Mouse (Mus musculus): ENCODE measurements around the gene Ugt1a2. TPM values are rescaled to one million over a fixed set of nuclear protein-coding genes. Genes with fewer than 3 reads are reported as not detected.

The Ugt1a2 gene
- total RNA-seq, 2 experiments from 2014 or later, result not detected

GRCm38 (mm10) chr1:88231803-88232499 is 31.6 kb downstream of the Ugt1a2 start:
- ATAC-seq (replicated peaks; ENCODE audit: low FRiP score, poor library complexity, severe bottlenecking), result no peak

DNA sequence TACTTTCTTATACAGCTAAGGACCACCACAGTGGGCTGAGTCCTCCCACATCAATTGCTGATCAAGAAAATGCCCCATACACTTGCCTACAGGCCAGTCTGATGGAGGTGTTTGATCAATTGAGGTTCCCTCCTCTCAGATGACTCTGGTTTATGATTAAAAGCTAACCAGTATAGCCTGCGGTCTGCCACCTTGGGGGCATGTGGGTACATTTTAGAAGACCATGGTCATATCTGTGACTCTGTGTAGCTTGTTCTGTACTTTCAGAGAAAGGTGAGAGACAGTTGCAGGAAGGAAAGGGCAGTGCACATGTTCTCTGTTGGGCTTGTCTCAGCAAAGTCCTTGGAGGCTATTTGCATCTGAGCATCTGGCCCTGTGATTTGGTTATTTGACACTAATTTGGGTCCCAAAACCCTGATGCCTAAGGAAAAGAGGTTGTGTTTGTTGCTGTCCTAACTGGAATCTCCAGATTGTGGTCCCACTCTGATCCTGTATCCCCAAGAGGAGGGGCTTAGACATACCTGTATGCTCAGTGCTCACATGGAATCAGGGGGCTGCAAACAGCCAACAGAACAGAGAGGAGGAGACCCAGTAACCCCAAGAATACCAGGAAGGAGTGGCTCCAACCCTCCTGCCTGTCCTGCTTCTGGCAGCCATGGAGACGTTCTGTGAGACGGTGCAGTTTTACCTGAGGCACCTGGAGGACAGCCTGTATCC is 32.4 kb downstream of the Ugt1a2 start:
- ATAC-seq (replicated peaks; ENCODE audit: low FRiP score, poor library complexity, severe bottlenecking), result no peak

GRCm38 (mm10) chr1:88233421-88234247 is 33.2 kb downstream of the Ugt1a2 start:
- no peak for ATAC-seq (replicated peaks; ENCODE audit: low FRiP score, poor library complexity, severe bottlenecking)

- ATAC-seq (replicated peaks; ENCODE audit: low FRiP score, poor library complexity, severe bottlenecking), result no peak
Observed at GRCm38 (mm10) chr1:88234248-88234610, 33.8 kb downstream of the Ugt1a2 start.

DNA sequence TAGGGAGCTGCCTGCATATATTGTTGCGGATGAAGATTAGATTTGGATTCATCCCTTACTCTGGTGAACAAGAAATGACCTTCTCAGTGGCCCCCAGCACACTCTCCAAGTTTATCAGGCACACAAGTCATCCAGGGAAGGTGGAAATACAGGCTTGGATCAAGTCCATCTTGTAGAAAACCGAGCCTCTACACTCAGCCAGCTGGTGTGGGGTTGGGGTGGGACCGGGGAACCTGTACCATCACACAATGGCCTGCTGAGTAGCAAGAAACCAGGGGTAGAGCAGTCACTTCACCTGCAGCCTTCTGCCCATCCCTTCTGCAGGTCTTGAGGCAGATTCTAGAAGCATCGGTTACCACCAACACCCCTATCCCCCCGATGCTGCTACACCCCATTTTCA is 34.2 kb downstream of the Ugt1a2 start:
- no peak for ATAC-seq (replicated peaks; ENCODE audit: low FRiP score, poor library complexity, severe bottlenecking)

GRCm38 (mm10) chr1:88235046-88235893 is 34.9 kb downstream of the Ugt1a2 start:
- ATAC-seq (replicated peaks; ENCODE audit: low FRiP score, poor library complexity, severe bottlenecking), result no peak

- no peak for ATAC-seq (replicated peaks; ENCODE audit: low FRiP score, poor library complexity, severe bottlenecking)
Observed at GRCm38 (mm10) chr1:88235894-88236415, 35.6 kb downstream of the Ugt1a2 start.

- no peak for ATAC-seq (replicated peaks; ENCODE audit: low FRiP score, poor library complexity, severe bottlenecking)
Observed at GRCm38 (mm10) chr1:88237311-88237710, 36.9 kb downstream of the Ugt1a2 start.

DNA sequence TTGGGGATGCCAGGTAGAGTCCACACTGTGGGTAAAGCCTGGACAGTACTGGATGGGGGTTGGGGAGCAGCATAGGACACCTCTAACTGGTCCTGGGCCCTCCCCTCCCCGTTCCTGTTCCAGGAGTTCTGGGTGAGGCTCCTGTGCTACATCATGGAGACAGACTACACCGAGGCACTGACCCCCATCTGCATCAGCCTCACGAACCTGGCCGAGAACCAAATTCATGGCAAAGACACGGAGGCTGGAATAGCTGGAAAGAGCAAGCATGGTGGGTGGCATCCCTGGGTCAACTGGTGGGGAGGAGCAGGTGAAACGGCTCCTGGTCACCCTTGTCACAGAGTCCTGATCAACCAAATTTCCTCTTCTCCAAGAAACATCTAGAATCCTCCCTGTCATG is 38.4 kb downstream of the Ugt1a2 start:
- ATAC-seq (replicated peaks; ENCODE audit: low FRiP score, poor library complexity, severe bottlenecking), result no peak

GRCm38 (mm10) chr1:88240072-88240471 is 39.7 kb downstream of the Ugt1a2 start:
- ATAC-seq (replicated peaks; ENCODE audit: low FRiP score, poor library complexity, severe bottlenecking), result no peak

GRCm38 (mm10) chr1:88240579-88240978 is 40.2 kb downstream of the Ugt1a2 start:
- no peak for ATAC-seq (replicated peaks; ENCODE audit: low FRiP score, poor library complexity, severe bottlenecking)

DNA sequence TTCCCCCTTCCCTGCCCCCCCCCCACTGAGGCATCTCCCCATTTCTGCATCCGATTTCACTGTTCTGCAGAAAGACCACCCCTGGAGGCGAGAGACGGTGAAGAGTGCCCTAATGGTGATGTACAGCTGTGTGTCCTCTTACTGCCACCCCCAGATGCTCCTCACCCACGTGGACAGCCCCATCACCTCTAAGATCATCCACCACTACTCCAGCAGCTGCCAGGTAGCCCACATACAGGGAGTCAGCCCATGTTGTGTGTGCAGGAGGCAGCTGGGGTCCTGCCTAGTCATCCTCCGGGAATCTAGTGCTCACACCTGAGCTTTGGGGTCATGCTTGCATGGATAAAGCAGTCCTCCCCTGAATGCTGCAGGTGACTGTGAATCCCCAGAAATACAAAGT is 43.5 kb downstream of the Ugt1a2 start:
- ATAC-seq (replicated peaks; ENCODE audit: low FRiP score, poor library complexity, severe bottlenecking), result no peak

DNA sequence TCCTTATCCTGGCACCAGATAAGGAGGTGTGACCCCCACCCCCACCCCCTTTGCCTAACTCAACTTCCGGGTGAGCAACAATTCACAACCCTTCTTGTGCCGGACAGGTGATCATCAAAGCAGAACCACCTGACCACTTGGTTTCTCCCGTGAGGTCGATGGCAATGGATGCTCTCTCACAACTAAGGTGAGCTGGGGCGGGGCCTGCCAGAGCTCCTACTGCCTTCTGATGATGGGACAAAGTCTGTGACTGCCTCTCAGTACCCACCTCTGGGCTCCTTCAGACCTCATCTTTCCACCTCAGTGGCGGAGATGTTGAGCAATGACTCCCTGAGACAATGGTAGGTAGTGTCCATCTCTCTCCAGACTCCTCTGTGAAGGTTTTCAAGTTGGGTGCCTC is 45.5 kb downstream of the Ugt1a2 start:
- ATAC-seq (replicated peaks; ENCODE audit: low FRiP score, poor library complexity, severe bottlenecking), result no peak

GRCm38 (mm10) chr1:88246386-88246785 is 46.0 kb downstream of the Ugt1a2 start:
- no peak for ATAC-seq (replicated peaks; ENCODE audit: low FRiP score, poor library complexity, severe bottlenecking)

GRCm38 (mm10) chr1:88247660-88248059 is 47.3 kb downstream of the Ugt1a2 start:
- no peak for ATAC-seq (replicated peaks; ENCODE audit: low FRiP score, poor library complexity, severe bottlenecking)

GRCm38 (mm10) chr1:88248658-88249057 is 48.3 kb downstream of the Ugt1a2 start:
- no peak for ATAC-seq (replicated peaks; ENCODE audit: low FRiP score, poor library complexity, severe bottlenecking)

GRCm38 (mm10) chr1:88249596-88249995 is 49.2 kb downstream of the Ugt1a2 start:
- no peak for ATAC-seq (replicated peaks; ENCODE audit: low FRiP score, poor library complexity, severe bottlenecking)

DNA sequence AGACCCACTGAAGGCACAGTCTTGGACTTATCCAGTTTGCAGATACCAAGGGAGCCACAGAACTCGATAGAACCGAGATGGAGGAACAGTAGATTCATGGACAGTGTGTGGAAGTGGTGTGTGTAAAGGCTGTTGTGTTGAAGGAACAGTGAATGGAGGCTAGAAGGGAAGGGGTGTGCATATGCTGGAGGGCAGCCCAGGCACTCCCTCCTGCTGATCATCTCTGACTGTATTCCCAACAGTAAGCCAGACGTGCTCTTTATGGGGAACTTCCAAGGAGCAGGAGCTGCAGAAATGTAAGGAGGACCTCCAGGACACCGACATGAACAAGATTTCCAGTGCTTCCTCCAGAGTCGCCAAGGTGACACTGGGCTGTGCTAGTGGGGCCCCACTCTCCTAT is 49.6 kb downstream of the Ugt1a2 start:
- ATAC-seq (replicated peaks; ENCODE audit: low FRiP score, poor library complexity, severe bottlenecking), result no peak

DNA sequence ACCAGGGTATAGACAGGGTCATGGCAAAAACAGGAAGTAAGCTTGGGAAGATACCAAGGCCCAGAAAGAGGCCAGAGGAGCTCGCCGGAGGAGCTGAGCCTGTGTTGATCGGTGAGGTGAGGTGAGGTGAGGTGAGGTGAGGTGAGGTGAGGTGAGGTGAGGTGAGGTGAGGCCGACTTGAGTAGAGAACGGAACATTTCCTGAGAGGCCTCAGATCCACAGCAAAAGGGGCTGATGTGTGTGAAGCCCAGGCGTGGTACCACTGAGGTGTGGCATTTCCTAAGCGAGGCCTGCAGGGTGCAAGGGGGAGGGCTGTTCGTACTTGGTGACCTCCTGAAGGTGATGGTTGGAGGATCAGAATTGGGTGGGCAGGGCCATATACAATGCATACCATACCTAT is 52.7 kb downstream of the Ugt1a2 start:
- ATAC-seq (replicated peaks; ENCODE audit: low FRiP score, poor library complexity, severe bottlenecking), result no peak

GRCm38 (mm10) chr1:88253540-88253939 is 53.1 kb downstream of the Ugt1a2 start:
- no peak for ATAC-seq (replicated peaks; ENCODE audit: low FRiP score, poor library complexity, severe bottlenecking)

Data from erythroblast, adult 5-6 weeks (primary cell).